Mouse (Mus musculus) spleen, postnatal 4 days (tissue): ENCODE results near the gene Cib1.

ENCODE experiments used
- DNase-seq, 2 experiments: peaks; one replicate each; pipeline ENCODE4 v3.0.0; 2022; ENCODE audit warnings: low spot score in 2 of 2

Cib1 gene

GRCm38 (mm10) chr7:80233799-80234198, 1.2 kb upstream of the Cib1 start:
- DNase-seq: no peak

GRCm38 (mm10) chr7:80231971-80232488, 583 bp downstream of the Cib1 start:
- DNase-seq: peak in 1 of 2 experiments; percentile 59

GRCm38 (mm10) chr7:80230196-80230595, 2.4 kb downstream of the Cib1 start:
- DNase-seq: no peak

- no peak for DNase-seq
Observed at GRCm38 (mm10) chr7:80227065-80227464, 5.5 kb downstream of the Cib1 start.

- no peak for DNase-seq
Observed at GRCm38 (mm10) chr7:80221179-80221750, 11.3 kb downstream of the Cib1 start.

- DNase-seq: peak in 1 of 2 experiments; percentile 55
Observed at GRCm38 (mm10) chr7:80220237-80220797, 12.3 kb downstream of the Cib1 start.

GRCm38 (mm10) chr7:80218666-80219065, 13.9 kb downstream of the Cib1 start:
- DNase-seq: peak in 1 of 2 experiments; percentile 59

- DNase-seq: peak; percentile 13 to 63
Observed at GRCm38 (mm10) chr7:80216566-80216965, 16.0 kb downstream of the Cib1 start.

GRCm38 (mm10) chr7:80215398-80215797, 17.2 kb downstream of the Cib1 start:
- peak; percentile 86 to 94 for DNase-seq

- peak; percentile 12 to 60 for DNase-seq
Observed at GRCm38 (mm10) chr7:80214459-80214858, 18.2 kb downstream of the Cib1 start.

GRCm38 (mm10) chr7:80213604-80214003, 19.0 kb downstream of the Cib1 start:
- DNase-seq: peak in 1 of 2 experiments; percentile 58

GRCm38 (mm10) chr7:80210982-80211381, 21.6 kb downstream of the Cib1 start:
- peak in 1 of 2 experiments; percentile 60 for DNase-seq

- DNase-seq: peak; percentile 70 to 86
Observed at GRCm38 (mm10) chr7:80209669-80210068, 22.9 kb downstream of the Cib1 start.

GRCm38 (mm10) chr7:80208738-80209430, 23.7 kb downstream of the Cib1 start:
- DNase-seq: peak; percentile 91 to 92

GRCm38 (mm10) chr7:80208026-80208642, 24.5 kb downstream of the Cib1 start:
- peak; percentile 62 to 81 for DNase-seq

- DNase-seq: peak; percentile 53 to 81
Observed at GRCm38 (mm10) chr7:80207314-80207731, 25.3 kb downstream of the Cib1 start.

GRCm38 (mm10) chr7:80205705-80206589, 26.7 kb downstream of the Cib1 start:
- DNase-seq: no peak

GRCm38 (mm10) chr7:80204961-80205360, 27.7 kb downstream of the Cib1 start:
- peak in 1 of 2 experiments; percentile 50 for DNase-seq

- no peak for DNase-seq
Observed at GRCm38 (mm10) chr7:80204362-80204761, 28.3 kb downstream of the Cib1 start.

- peak; percentile 66 to 82 for DNase-seq
Observed at GRCm38 (mm10) chr7:80203638-80204096, 28.9 kb downstream of the Cib1 start.

GRCm38 (mm10) chr7:80202961-80203360, 29.7 kb downstream of the Cib1 start:
- no peak for DNase-seq
